Mouse (Mus musculus): Measurements from ENCODE around the gene Xkr8. TPM values are rescaled to one million over a fixed set of nuclear protein-coding genes. Genes with fewer than 3 reads are reported as not detected.

Xkr8 gene
- polyA plus RNA-seq, 1 experiment, result 7.5 TPM

- H3K4me3 ChIP-seq (ENCODE audit: control insufficient read depth, insufficient read depth, low read length), result no peak overlapping the region
- no peak for TF ChIP-seq POLR2A (IDR thresholded peaks at IDR 0.05; ENCODE audit: control insufficient read depth, extremely low read depth, insufficient read depth, low read length, poor library complexity)
- no peak for TF ChIP-seq CTCF (IDR thresholded peaks at IDR 0.05; ENCODE audit: borderline replicate concordance, control insufficient read depth, extremely low read depth, insufficient read depth, low read length, poor library complexity)
- no peaks in the 10 kb centered on the region for H3K27me3 ChIP-seq (ENCODE audit: control insufficient read depth, insufficient read depth, low read length)
- no peak overlapping the region for H3K27ac ChIP-seq (ENCODE audit: control insufficient read depth, insufficient read depth, low read length)
- H3K4me1 ChIP-seq (replicated peaks; ENCODE audit: control insufficient read depth, insufficient read depth, low read length), result no peaks in the 10 kb centered on the region
- peaks cover 48% of the 10 kb centered on the region for H3K36me3 ChIP-seq (ENCODE audit: control insufficient read depth, insufficient read depth, low read length)
- DNase-seq, result no peak
- 97% methylated on average over 3 of the region's 3 CpGs for whole genome bisulfite sequencing
Measured at GRCm38 (mm10) chr4:132693366-132693765, 39.0 kb downstream of the Xkr8 start.

DNA sequence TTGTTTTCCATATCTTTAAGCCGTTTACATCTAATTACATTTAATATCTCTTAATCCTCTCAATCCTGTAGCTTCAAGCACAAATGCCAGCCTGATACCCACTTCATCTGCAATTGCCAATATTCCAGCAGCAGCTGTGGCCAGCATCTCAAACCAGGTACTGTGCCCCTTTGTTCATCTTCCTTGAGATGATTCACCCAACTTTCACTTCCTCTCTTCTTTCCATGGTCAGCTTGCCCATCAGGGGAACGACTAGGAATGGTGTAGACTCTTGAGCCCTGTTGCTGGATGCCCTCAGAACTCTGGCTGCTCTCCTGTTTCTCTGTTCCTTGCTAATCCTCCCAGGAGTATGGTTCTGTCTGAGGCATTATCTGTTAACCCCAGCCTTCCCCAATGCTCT is 42.7 kb downstream of the Xkr8 start:
- DNase-seq, result no peak
- 84% methylated on average over 2 of the region's 2 CpGs for WGBS
- TF ChIP-seq CTCF (IDR thresholded peaks at IDR 0.05; ENCODE audit: borderline replicate concordance, control insufficient read depth, extremely low read depth, insufficient read depth, low read length, poor library complexity) (no peak), POLR2A (IDR thresholded peaks at IDR 0.05; ENCODE audit: control insufficient read depth, extremely low read depth, insufficient read depth, low read length, poor library complexity) (no peak)

DNA sequence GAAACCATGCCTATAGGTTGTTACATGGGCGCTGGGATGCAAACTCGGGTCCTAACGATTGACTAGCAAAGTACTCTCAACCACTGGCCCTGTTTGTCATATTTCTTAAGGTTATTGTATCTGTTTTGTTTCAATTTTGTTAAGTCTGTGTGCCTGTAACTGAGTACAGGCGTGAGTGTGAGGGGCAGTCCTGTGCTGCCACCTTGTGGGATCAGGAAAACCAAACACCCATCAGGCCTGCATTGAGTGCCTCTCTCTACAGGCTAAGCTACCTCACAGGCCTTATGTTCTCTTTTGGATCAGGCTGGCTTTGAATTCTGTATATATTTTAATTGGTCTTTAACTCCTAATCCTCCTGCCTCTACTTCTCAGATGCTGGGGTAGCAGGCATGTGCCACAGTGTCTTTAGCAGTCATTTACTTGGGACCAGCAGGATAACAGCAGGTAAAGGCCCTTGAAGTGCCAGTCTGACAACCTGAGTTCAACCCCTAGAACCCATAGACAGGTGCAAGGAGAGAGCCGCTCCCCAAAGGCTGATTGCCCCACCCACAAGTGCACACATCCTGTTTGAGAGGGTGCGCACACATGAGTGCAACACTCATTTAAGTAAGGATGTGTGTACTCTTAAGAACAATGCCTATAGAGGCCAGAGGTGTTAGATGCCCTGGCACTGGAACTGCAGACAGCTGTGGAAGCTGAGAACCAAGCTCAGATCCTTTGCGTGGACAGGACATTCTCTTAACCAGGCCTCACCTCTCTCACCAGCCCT is 55.4 kb downstream of the Xkr8 start:
- H3K4me1 ChIP-seq (replicated peaks; ENCODE audit: control insufficient read depth, insufficient read depth, low read length), result no peaks in the 10 kb centered on the region
- H3K4me3 ChIP-seq (ENCODE audit: control insufficient read depth, insufficient read depth, low read length), result no peak overlapping the region
- WGBS, result 76% methylated on average over 7 of the region's 7 CpGs
- DNase-seq, result peak; percentile 18
- no peak overlapping the region for H3K27ac ChIP-seq (ENCODE audit: control insufficient read depth, insufficient read depth, low read length)
- peaks cover 26% of the 10 kb centered on the region for H3K36me3 ChIP-seq (ENCODE audit: control insufficient read depth, insufficient read depth, low read length)
- TF ChIP-seq CTCF (IDR thresholded peaks at IDR 0.05; ENCODE audit: borderline replicate concordance, control insufficient read depth, extremely low read depth, insufficient read depth, low read length, poor library complexity) (no peak), POLR2A (IDR thresholded peaks at IDR 0.05; ENCODE audit: control insufficient read depth, extremely low read depth, insufficient read depth, low read length, poor library complexity) (no peak)
- H3K27me3 ChIP-seq (ENCODE audit: control insufficient read depth, insufficient read depth, low read length), result no peaks in the 10 kb centered on the region

More for the DNA sequence above, 42.7 kb downstream of the Xkr8 start:
- Histone ChIP-seq H3K36me3 (ENCODE audit: control insufficient read depth, insufficient read depth, low read length) (peaks cover 30% of the 10 kb centered on the region), H3K27ac (ENCODE audit: control insufficient read depth, insufficient read depth, low read length) (no peak overlapping the region), H3K4me1 (replicated peaks; ENCODE audit: control insufficient read depth, insufficient read depth, low read length) (no peaks in the 10 kb centered on the region), H3K27me3 (ENCODE audit: control insufficient read depth, insufficient read depth, low read length) (no peaks in the 10 kb centered on the region), H3K4me3 (ENCODE audit: control insufficient read depth, insufficient read depth, low read length) (no peak overlapping the region)

Other genes with a start within 250 kb of the Xkr8 start
- gene Sesn2, start 222.0 kb downstream of the Xkr8 start, polyA plus RNA-seq (2012; rRNA removed), result 12.8 and 13.2 TPM in 2 replicates
- 102 and 109 TPM in 2 replicates for gene Atpif1, start 198.9 kb downstream of the Xkr8 start, polyA plus RNA-seq (2012; rRNA removed)
- 45.6 and 46.4 TPM in 2 replicates for gene Dnajc8, start 197.0 kb downstream of the Xkr8 start, polyA plus RNA-seq (2012; rRNA removed)
- 7.1 and 8.5 TPM in 2 replicates for gene Ptafr, start 168.5 kb downstream of the Xkr8 start, polyA plus RNA-seq (2012; rRNA removed)
- 58.6 and 63.6 TPM in 2 replicates for gene Eya3, start 93.6 kb downstream of the Xkr8 start, polyA plus RNA-seq (2012; rRNA removed)
- gene Smpdl3b, start 24.7 kb upstream of the Xkr8 start, polyA plus RNA-seq (2012; rRNA removed), result 1.5 and 2.3 TPM in 2 replicates
- 52.5 and 61.4 TPM in 2 replicates for gene Rpa2, start 35.8 kb upstream of the Xkr8 start, polyA plus RNA-seq (2012; rRNA removed)
- 9.9 and 11.4 TPM in 2 replicates for gene Themis2, start 63.8 kb upstream of the Xkr8 start, polyA plus RNA-seq (2012; rRNA removed)
- 65.9 and 74.4 TPM in 2 replicates for gene Ppp1r8, start 110.6 kb upstream of the Xkr8 start, polyA plus RNA-seq (2012; rRNA removed)
- 14.0 and 16.1 TPM in 2 replicates for gene Stx12, start 152.0 kb upstream of the Xkr8 start, polyA plus RNA-seq (2012; rRNA removed)
- gene Fam76a, start 190.0 kb upstream of the Xkr8 start, polyA plus RNA-seq (2012; rRNA removed), result 15.0 and 15.1 TPM in 2 replicates
- 15.3 and 15.8 TPM in 2 replicates for gene Fgr, start 241.5 kb upstream of the Xkr8 start, polyA plus RNA-seq (2012; rRNA removed)